Mouse (Mus musculus): ENCODE results near the gene Spsb4. TPM values are rescaled to one million over a fixed set of nuclear protein-coding genes. Genes with fewer than 3 reads are reported as not detected.
A peak's percentile ranks its signal among the peaks of the same experiment; 100 is the strongest.

The Spsb4 gene
- polyA plus RNA-seq, 1 experiment from 2014 or later, result 48.6 TPM

- no peak overlapping the region for H3K9ac ChIP-seq
- no peak for ATAC-seq (ENCODE audit: low FRiP score, low read depth)
- H3K27me3 ChIP-seq, result 0 out of 2 replicates have a peak, but pooled peaks cover 2% of the 10 kb centered on the region
- H3K4me1 ChIP-seq, result peaks cover 56% of the 10 kb centered on the region
- H3K27ac ChIP-seq, result no peak overlapping the region
- no peak overlapping the region for H3K4me3 ChIP-seq
- WGBS, result 84% methylated on average over 9 of the region's 9 CpGs
- peaks cover 11% of the 10 kb centered on the region for H3K36me3 ChIP-seq
- no peak overlapping the region for H3K4me2 ChIP-seq (replicated peaks)
- no peaks in the 10 kb centered on the region for H3K9me3 ChIP-seq
Measured at GRCm38 (mm10) chr9:97013698-97014097, 4.9 kb downstream of the Spsb4 start.

GRCm38 (mm10) chr9:97013153-97013552 is 5.5 kb downstream of the Spsb4 start:
- WGBS, result 26% methylated on average over 6 of the region's 6 CpGs
- no peak overlapping the region for H3K27ac ChIP-seq
- 0 out of 2 replicates have a peak, but pooled peaks cover 2% of the 10 kb centered on the region for H3K27me3 ChIP-seq
- peaks cover 56% of the 10 kb centered on the region for H3K4me1 ChIP-seq
- no peak overlapping the region for H3K9ac ChIP-seq
- no peak overlapping the region for H3K4me2 ChIP-seq (replicated peaks)
- H3K4me3 ChIP-seq, result no peak overlapping the region
- peaks cover 15% of the 10 kb centered on the region for H3K36me3 ChIP-seq
- no peak for ATAC-seq (ENCODE audit: low FRiP score, low read depth)
- peaks cover 4% of the 10 kb centered on the region; the same call in 1 of the 2 replicates for H3K9me3 ChIP-seq

- Histone ChIP-seq H3K27me3 (no peaks in the 10 kb centered on the region), H3K4me1 (peaks cover 52% of the 10 kb centered on the region), H3K9ac (no peak overlapping the region), H3K4me3 (no peak overlapping the region), H3K4me2 (replicated peaks) (no peak overlapping the region), H3K36me3 (peaks cover 24% of the 10 kb centered on the region), H3K27ac (no peak overlapping the region), H3K9me3 (peaks cover 7% of the 10 kb centered on the region; the same call in 1 of the 2 replicates)
- ATAC-seq (ENCODE audit: low FRiP score, low read depth), result no peak
- WGBS, result 69% methylated on average over 15 of the region's 15 CpGs
Measured at GRCm38 (mm10) chr9:97011454-97012195, 7.0 kb downstream of the Spsb4 start.

GRCm38 (mm10) chr9:97010447-97010846 is 8.2 kb downstream of the Spsb4 start:
- Histone ChIP-seq H3K4me2 (replicated peaks) (no peak overlapping the region), H3K9ac (no peak overlapping the region), H3K27me3 (no peaks in the 10 kb centered on the region), H3K4me1 (peaks cover 41% of the 10 kb centered on the region), H3K4me3 (no peak overlapping the region), H3K36me3 (peaks cover 24% of the 10 kb centered on the region), H3K9me3 (peaks cover 7% of the 10 kb centered on the region; the same call in 1 of the 2 replicates), H3K27ac (no peak overlapping the region)
- no peak for ATAC-seq (ENCODE audit: low FRiP score, low read depth)
- 88% methylated on average over 6 of the region's 6 CpGs for WGBS

- H3K4me3 ChIP-seq, result no peak overlapping the region
- no peak for ATAC-seq (ENCODE audit: low FRiP score, low read depth)
- 22% methylated on average over 3 of the region's 3 CpGs for WGBS
- H3K27me3 ChIP-seq, result no peaks in the 10 kb centered on the region
- peaks cover 7% of the 10 kb centered on the region; the same call in 1 of the 2 replicates for H3K9me3 ChIP-seq
- no peak overlapping the region for H3K4me2 ChIP-seq (replicated peaks)
- peaks cover 24% of the 10 kb centered on the region for H3K4me1 ChIP-seq
- H3K9ac ChIP-seq, result no peak overlapping the region
- H3K27ac ChIP-seq, result no peak overlapping the region
- H3K36me3 ChIP-seq, result peaks cover 23% of the 10 kb centered on the region
Measured at GRCm38 (mm10) chr9:97004726-97005125, 13.9 kb downstream of the Spsb4 start.

GRCm38 (mm10) chr9:97003173-97003572 is 15.5 kb downstream of the Spsb4 start:
- H3K4me3 ChIP-seq, result no peak overlapping the region
- ATAC-seq (ENCODE audit: low FRiP score, low read depth), result no peak
- H3K4me1 ChIP-seq, result peaks cover 24% of the 10 kb centered on the region
- peaks cover 2% of the 10 kb centered on the region; the same call in 1 of the 2 replicates for H3K9me3 ChIP-seq
- H3K36me3 ChIP-seq, result peaks cover 9% of the 10 kb centered on the region
- no peak overlapping the region for H3K27ac ChIP-seq
- no peak overlapping the region for H3K9ac ChIP-seq
- no peaks in the 10 kb centered on the region for H3K27me3 ChIP-seq
- WGBS, result 42% methylated on average over 5 of the region's 5 CpGs
- H3K4me2 ChIP-seq (replicated peaks), result no peak overlapping the region

GRCm38 (mm10) chr9:97002654-97003053 is 16.0 kb downstream of the Spsb4 start:
- 76% methylated on average over 8 of the region's 8 CpGs for WGBS

GRCm38 (mm10) chr9:97002025-97002424 is 16.6 kb downstream of the Spsb4 start:
- H3K4me1 ChIP-seq, result peaks cover 24% of the 10 kb centered on the region
- H3K36me3 ChIP-seq, result no peaks in the 10 kb centered on the region
- 0 out of 2 replicates have a peak overlapping the region, but pooled peaks have one; percentile 8 for H3K9ac ChIP-seq
- H3K27me3 ChIP-seq, result no peaks in the 10 kb centered on the region
- no peak for ATAC-seq (ENCODE audit: low FRiP score, low read depth)
- H3K4me2 ChIP-seq (replicated peaks), result no peak overlapping the region
- no peaks in the 10 kb centered on the region for H3K9me3 ChIP-seq
- WGBS, result 32% methylated on average over 7 of the region's 7 CpGs
- no peak overlapping the region for H3K4me3 ChIP-seq
- H3K27ac ChIP-seq, result peak overlapping the region; percentile 33; the same call in 1 of the 2 replicates

More at GRCm38 (mm10) chr9:97002654-97003053, 16.0 kb downstream of the Spsb4 start:
- no peak overlapping the region for H3K9ac ChIP-seq
- no peak overlapping the region for H3K27ac ChIP-seq
- no peak overlapping the region for H3K4me2 ChIP-seq (replicated peaks)
- peaks cover 4% of the 10 kb centered on the region; the same call in 1 of the 2 replicates for H3K36me3 ChIP-seq
- H3K4me3 ChIP-seq, result no peak overlapping the region
- ATAC-seq (ENCODE audit: low FRiP score, low read depth), result no peak
- no peaks in the 10 kb centered on the region for H3K9me3 ChIP-seq
- H3K27me3 ChIP-seq, result no peaks in the 10 kb centered on the region
- peaks cover 24% of the 10 kb centered on the region for H3K4me1 ChIP-seq

- H3K4me2 ChIP-seq (replicated peaks), result no peak overlapping the region
- WGBS, result 78% methylated on average over 10 of the region's 10 CpGs
- H3K9ac ChIP-seq, result no peak overlapping the region
- H3K4me1 ChIP-seq, result peaks cover 24% of the 10 kb centered on the region
- ATAC-seq (ENCODE audit: low FRiP score, low read depth), result no peak
- H3K27me3 ChIP-seq, result no peaks in the 10 kb centered on the region
- no peak overlapping the region for H3K4me3 ChIP-seq
- H3K36me3 ChIP-seq, result no peaks in the 10 kb centered on the region
- no peaks in the 10 kb centered on the region for H3K9me3 ChIP-seq
- H3K27ac ChIP-seq, result no peak overlapping the region
Measured at GRCm38 (mm10) chr9:97001458-97001857, 17.2 kb downstream of the Spsb4 start.

GRCm38 (mm10) chr9:96995717-96996116 is 22.9 kb downstream of the Spsb4 start:
- WGBS, result 96% methylated on average over 25 of the region's 25 CpGs
- Histone ChIP-seq H3K4me1 (peaks cover 42% of the 10 kb centered on the region), H3K9me3 (no peaks in the 10 kb centered on the region), H3K9ac (no peak overlapping the region), H3K27me3 (no peaks in the 10 kb centered on the region), H3K4me3 (no peak overlapping the region), H3K36me3 (peaks cover 15% of the 10 kb centered on the region), H3K4me2 (replicated peaks) (no peak overlapping the region), H3K27ac (no peak overlapping the region)
- 0 out of 2 replicates have a peak, but pooled peaks have one; percentile 28 for ATAC-seq (ENCODE audit: low FRiP score, low read depth)

- Histone ChIP-seq H3K27ac (no peak overlapping the region), H3K4me2 (replicated peaks) (no peak overlapping the region), H3K9me3 (no peaks in the 10 kb centered on the region), H3K36me3 (peaks cover 15% of the 10 kb centered on the region), H3K4me3 (no peak overlapping the region), H3K27me3 (no peaks in the 10 kb centered on the region), H3K9ac (no peak overlapping the region), H3K4me1 (peaks cover 50% of the 10 kb centered on the region)
- no peak for ATAC-seq (ENCODE audit: low FRiP score, low read depth)
- WGBS, result 78% methylated on average over 9 of the region's 9 CpGs
Measured at GRCm38 (mm10) chr9:96994733-96995132, 23.9 kb downstream of the Spsb4 start.

GRCm38 (mm10) chr9:96991118-96991517 is 27.5 kb downstream of the Spsb4 start:
- no peak for ATAC-seq (ENCODE audit: low FRiP score, low read depth)
- peaks cover 74% of the 10 kb centered on the region for H3K4me1 ChIP-seq
- H3K9ac ChIP-seq, result no peak overlapping the region; the same call in 1 of the 2 replicates
- H3K4me3 ChIP-seq, result no peak overlapping the region
- H3K27me3 ChIP-seq, result no peaks in the 10 kb centered on the region
- 72% methylated on average over 14 of the region's 14 CpGs for WGBS
- H3K36me3 ChIP-seq, result peaks cover 13% of the 10 kb centered on the region
- no peaks in the 10 kb centered on the region for H3K9me3 ChIP-seq
- H3K27ac ChIP-seq, result no peak overlapping the region
- H3K4me2 ChIP-seq (replicated peaks), result no peak overlapping the region

Data from limb, embryonic 13.5 days (tissue).